Mouse (Mus musculus): ENCODE data around the gene Pwp1. TPM values are rescaled to one million over a fixed set of nuclear protein-coding genes. Genes with fewer than 3 reads are reported as not detected.

Gene Pwp1
- 5.7 and 13.8 TPM in 2 replicates for polyA plus RNA-seq (2012; rRNA removed; ENCODE audit: low replicate concordance)

DNA sequence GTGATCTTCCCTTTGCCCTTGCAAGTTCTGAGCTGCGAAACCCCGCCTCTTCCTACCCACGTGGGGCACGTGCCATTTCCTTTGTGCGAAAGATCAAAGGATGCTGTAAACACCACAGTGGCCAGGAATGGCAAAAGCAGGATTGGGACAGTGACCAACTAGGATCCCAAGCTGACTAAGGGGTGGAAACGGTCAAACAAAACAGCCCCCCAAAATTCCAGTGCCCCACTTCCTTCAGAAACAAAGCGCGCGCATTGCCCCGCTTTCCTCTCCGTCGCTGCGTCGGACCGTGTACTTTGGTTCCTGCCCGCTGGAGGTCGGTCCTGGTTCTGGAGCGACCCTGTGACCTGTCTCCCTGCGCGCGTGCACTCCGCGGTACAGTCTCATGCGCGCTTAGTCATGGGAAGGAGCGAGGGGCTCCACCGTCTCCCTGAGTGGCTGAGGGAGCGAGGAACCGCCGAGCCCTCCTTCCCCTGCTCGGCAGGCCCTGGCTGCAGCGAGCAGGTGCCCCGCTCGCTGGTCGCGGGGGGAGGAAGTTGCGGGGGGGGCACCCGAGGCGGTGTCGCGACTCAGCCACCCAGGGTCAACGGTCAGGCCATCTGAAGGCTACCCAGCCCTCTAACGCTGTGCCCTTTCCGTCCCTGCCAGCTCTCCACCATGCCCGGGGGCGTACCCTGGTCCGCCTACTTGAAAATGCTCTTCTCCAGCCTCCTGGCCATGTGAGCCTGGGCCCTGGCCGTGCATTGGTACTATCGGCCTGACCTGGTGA is at the start of gene Pwp1:
Gene Pwp1, plus strand, starts transcription at position 410 of the 769 bp plus-strand sequence.

DNA sequence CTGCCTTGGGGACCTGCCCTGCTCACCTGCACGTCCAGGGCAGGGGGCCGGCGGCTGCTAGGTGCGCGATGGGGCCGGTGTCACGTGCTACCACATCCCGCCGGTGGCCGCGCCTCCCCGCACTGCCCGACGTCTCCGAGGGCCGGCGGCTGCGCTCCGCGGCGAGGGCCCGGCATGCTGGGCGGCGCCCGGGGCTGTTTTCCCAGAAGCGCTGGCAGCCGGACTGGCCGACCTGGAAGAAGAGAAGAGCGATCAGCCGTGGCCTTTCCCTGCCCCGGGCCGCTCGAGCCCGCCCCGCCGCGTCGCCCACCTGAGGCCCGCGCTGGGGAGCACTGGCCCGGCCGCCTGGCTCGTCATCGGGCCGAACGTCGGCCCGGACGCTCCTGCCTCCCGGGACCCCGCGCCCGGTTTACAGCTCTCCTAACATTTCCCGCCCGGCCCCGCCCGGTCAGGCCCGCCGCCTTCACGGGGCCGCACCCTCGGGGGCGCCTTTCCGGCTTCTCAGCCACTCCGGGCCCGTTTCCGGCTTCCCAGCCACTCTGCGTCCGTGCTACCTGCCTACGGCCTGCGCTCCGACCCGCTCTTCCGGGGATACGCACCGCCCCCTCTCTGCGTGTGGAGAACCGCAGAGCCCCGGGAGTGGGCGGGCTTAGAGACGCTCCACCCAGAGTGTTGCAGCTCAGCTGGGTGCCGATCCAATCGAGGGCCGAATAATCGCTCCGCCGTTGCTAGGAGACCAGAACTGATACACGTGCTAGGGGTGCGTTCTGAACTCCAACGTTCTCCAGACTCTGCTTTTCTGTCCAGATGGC is 87.4 kb downstream of the Pwp1 start, which contains the start of gene Prdm4:
Gene Prdm4, minus strand, starts transcription at position 645 of the 812 bp plus-strand sequence.

DNA sequence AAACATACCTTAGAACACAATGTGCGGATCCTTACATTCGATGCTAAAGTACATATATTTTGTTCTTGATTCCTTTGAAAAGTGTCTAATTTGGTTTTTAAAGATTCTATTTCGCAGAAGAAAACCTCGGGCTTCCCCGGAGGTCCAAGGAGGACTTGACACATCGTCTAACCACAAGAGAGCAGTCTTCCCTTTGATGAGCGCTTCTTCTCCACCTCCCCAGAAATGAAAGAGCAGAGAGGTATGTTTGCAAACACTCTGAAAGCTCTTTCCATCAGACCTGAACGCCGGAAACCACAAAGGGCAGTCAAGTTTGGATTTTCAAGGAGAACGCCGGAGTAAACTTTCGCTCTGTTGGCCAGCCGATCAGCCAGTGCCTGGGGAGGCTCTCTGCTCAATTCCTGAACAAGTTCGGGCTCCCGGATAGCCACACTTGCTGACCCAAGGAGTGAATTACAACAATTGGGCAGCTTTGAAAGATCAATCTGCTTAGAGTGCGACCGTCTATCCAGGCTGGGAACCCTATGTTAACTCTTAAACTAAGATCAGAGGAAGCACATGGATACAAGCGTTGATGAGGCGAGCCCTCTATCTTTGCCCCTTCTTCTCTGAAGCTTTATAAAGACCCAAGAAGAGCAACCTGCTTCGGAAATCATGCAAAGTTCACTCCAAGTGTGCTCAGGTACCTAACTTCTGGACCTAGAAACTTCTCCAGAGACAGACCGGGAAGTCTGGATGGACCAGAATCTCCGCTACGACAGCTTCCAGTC is 98.6 kb downstream of the Pwp1 start, which contains the start of gene Ascl4:
Gene Ascl4, plus strand, starts transcription at position 6 of the 770 bp plus-strand sequence.

Other genes with a start within 250 kb of the Pwp1 start
- 23.0 and 28.7 TPM in 2 replicates for gene Prdm4, start 87.6 kb downstream of the Pwp1 start, polyA plus RNA-seq (2012; rRNA removed; ENCODE audit: low replicate concordance)
- 0.18 TPM in 1 of 2 replicates, not detected in the other for gene Ascl4, start 98.2 kb downstream of the Pwp1 start, polyA plus RNA-seq (2012; rRNA removed; ENCODE audit: low replicate concordance)
- gene Rtcb, start 128.3 kb downstream of the Pwp1 start, polyA plus RNA-seq (2012; rRNA removed; ENCODE audit: low replicate concordance), result 35.5 and 57.7 TPM in 2 replicates
- gene Bpifc, start 182.4 kb downstream of the Pwp1 start, polyA plus RNA-seq (2012; rRNA removed; ENCODE audit: low replicate concordance), result 0.07 and 0.83 TPM in 2 replicates
- gene Fbxo7, start 192.5 kb downstream of the Pwp1 start, polyA plus RNA-seq (2012; rRNA removed; ENCODE audit: low replicate concordance), result 20.4 and 38.0 TPM in 2 replicates

Measured in mammary gland, adult 2 months (tissue).